Mouse (Mus musculus): ENCODE data around the gene Ilvbl. TPM values are rescaled to one million over a fixed set of nuclear protein-coding genes. Genes with fewer than 3 reads are reported as not detected.
"Not testable (repeated sequence)": the region's sequence is repeated elsewhere in the genome, so short reads cannot be mapped to it uniquely, and the experiment has no call there.

Ilvbl gene
- total RNA-seq, 2 experiments from 2014 or later = 7.9 to 14.8 TPM

DNA sequence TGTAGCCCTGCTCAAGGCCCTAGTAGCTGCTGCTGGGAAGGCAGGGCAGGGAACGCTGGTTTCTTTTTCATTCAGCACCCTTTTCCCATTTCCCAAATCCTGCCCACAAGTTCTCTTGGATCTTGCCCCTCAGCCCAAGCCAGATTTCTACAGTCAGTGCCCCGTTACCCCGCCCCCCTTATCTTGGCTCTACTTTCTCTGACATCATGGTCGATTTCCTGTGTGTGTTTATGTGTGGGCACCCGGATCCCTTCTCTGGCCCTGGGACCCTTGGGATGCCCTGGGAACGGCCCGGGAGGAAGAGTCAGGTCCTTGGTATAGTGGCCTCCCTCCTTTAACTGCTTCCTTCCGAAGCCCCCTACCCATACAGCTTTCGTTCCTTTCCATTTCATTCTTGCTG is 16.6 kb downstream of the Ilvbl start:
- DNase-seq (ENCODE audit: low spot score) = no peak

DNA sequence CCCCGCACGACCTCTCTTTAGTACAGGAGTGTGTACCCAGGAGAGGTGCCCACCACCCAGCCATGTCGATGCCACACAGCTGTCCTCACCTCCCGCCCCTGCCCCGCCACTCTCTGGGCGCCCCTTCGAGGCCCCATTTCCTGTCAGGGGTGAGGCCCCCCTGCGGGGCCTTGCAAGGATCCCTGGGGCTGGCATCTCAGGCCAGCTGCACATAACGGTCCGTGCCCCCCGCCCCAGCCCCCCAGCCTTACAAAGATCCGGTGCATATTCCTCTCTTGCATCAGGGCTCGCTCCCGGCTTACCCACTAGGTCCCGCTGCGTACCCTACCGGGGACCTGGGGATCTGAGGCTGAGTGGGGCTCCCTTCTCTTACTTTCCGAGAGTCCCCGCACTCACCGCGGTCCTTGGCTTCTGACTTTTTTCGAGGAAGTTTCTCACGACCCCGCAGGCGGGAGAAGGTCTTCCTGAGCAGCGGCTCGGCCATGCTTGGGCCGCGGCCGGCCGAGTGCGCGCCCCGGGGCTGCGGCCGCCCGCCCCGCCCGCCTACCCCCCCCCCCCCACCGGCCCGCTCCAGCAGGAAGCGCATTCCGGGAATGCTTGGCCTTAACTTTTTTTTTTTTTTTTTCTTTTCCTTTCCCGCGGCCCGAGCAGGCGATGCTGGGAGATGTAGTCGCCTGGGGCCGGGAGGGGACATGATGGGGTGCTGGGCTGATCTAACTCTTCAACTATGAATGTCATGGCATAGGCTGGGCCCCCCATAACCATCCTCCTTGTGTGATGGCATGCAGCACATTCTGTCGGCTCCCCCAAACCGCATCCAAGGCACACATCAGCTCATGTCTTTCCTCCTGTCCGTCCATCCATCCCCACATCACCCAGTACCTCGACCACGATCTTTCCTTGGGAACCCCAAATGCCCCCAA is 17.5 kb downstream of the Ilvbl start, which contains the start of gene Syde1:
Gene Syde1, minus strand, starts transcription at position 559 of the 923 bp plus-strand sequence.
- DNase-seq (ENCODE audit: low spot score) = peak; percentile 40

DNA sequence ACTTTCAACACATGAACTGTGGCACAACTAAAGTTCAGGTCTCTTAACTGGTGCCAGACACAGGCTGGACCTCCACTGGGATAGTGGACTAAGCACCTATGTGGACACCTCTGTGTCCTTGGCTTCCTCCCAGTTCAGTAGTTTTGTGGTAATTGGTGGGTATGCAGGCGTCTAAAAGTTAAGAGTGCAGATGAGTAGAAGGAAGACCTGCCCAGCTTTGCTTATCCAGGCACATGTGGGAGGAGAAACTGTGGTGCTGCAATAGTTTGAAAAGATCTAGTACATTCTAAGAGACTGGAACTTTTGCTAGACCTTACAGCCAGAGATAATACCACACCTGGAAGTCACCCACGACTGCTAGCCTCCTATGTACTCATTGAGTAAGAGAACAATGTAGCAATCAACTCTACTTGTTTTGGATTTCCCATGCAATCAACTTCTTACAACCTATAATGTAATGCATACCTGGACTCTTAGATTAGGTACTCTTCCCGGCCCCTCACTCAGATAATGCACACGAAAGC is 18.8 kb downstream of the Ilvbl start:
- DNase-seq (ENCODE audit: low spot score) = no peak

DNA sequence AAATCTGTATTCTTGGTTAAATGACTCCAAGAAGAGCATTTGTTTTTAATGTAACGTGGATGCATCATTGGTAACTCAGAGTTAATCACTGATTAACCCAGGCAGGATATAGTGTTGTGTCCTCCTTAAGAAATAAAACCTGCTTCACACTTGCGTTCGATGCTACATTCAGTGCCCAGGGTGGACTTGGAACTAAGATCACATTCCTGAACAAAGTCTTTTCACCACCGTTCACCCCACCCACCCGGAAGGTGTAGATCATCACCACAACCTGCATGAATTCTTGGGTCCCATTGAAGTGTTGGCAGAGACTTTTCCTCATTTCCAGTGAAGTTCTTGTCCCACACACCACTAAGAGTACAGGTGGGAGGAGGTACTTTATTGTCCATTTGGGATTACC is 19.6 kb downstream of the Ilvbl start:
- DNase-seq (ENCODE audit: low spot score) = no peak

DNA sequence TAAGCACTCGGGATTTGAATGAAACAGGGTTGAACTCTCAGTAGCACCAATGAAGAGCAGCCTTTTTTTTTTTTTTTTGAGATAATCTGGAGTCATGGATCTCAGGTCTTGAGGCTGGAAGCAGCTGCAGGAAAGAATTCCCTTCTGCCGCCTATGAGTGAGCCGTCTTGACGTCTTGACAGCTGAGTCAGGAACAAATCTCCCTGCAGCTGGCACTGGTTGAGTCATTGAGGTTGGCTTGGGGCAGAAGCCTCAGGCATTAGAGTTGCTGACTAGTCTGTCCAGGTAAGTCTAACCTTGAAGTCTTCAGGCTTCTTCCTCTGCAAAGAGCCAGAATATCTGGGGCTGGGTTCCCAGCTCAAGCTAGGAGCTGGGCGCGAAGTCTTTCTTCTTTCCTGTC is 20.0 kb downstream of the Ilvbl start:
- no peak for DNase-seq (ENCODE audit: low spot score)

DNA sequence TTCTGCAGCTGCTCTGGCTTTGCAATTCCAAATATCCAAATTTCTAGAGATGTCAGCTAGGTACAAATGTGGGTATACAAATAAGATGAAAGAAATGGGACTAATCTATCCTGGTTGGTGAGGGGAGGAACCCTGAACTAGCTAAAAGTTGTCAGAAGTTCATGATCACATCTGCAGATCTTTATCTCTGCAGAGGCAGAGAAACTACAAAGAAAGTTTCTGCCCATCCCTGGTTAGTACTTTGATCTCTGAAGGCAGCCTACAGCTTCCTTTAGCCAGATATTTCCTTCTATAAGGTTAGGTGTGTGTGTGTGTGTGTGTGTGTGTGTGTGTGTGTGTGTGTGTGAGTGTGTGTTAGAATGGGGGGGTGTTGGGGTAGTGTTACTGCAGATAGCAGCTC is 20.4 kb downstream of the Ilvbl start:
- no peak for DNase-seq (ENCODE audit: low spot score)

DNA sequence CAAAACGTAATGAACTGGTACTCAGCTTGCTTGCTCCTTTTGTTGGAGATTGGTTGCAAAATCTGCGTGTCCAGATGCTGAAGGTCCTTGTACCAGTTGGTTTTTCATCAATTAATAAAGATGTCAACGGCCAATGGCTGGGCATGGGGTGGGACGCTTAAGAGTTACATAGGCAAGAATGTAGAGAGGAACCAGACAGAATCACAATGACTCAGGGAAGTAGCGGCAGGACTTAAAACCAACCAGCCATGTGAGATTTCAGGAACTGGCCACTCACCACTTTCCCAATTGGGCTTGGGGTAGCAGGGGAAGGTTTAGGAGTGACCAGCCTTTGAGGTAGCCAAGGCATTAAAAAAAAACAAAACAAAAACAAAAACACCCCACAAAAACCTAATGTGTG is 25.7 kb downstream of the Ilvbl start:
- DNase-seq (ENCODE audit: low spot score) = no peak

DNA sequence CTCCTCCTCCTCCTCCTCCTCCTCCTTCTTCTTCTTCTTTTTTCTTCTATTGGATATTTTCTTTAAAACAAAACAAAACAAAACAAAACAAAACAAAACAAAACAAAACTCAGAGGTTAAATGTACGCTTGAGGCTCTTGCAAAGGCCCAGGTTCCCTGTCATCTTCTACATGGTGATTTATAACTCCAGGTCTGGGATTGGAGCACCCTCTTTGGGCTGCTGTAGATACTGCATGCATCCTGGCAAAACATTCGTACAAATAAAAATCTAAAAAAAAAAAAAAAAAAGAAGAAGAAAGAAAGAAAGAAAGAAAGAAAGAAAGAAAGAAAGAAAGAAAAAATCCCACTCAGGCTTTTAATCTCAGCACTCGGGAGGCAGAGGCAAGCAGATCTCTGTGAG is 30.9 kb downstream of the Ilvbl start:
- DNase-seq (ENCODE audit: low spot score) = no peak

DNA sequence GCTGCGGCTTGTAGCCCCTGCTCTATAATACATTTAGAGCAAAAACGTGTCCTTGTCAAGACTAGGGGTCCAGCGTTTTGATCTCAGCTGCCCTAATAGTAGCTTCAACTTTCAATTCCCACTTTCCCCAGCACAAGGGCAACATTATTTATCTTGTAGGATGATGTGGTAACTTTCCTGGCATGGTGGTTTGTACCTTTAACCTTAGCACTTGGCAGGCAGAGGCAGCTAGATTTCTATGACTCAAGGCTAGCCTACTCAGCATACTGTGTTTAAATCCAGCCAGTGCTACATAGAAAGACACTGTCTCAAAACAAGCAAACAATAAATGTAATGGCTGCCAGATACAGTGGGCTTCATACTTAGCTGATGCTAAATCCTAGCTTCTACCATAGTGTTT is 33.5 kb downstream of the Ilvbl start:
- no peak for DNase-seq (ENCODE audit: low spot score)

DNA sequence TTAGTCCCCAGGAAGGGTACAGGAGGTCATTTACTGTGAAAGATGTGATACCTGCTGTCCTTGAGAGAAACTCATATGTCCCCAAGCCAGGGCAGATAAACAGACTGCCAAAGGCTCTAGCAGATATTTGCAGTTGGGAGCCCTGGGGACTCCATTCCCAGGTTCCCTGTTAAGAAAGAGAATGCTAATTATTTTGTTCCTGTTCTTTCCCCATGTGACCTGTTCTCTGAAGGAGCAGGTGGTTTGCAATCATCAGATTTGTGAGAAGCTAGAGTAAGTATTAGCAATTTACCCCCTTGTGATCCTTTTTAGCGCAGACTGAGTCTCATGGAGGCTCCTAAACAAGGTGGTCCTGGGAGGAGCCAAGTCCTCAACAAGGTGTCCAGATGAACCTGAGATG is 43.8 kb downstream of the Ilvbl start, which contains the start of gene Olfr1357:
Gene Olfr1357, minus strand, starts transcription at position 101 of the 400 bp plus-strand sequence.
- DNase-seq (ENCODE audit: low spot score) = no peak

DNA sequence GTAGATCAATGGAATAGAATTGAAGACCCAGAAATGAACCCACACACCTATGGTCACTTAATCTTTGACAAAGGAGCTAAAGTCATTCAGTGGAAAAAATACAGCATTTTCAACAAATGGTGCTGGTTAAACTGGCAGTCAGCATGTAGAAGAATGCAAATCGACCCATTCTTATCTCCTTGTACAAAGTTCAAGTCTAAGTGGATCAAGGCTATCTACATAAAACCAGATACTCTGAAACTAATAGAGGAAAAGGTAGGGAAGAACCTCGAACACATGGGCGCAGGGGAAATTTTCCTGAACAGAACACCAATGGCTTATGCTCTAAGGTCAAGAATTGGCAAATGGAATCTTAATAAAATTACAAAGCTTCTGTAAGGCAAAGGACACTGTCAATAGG is 49.0 kb downstream of the Ilvbl start:
- DNase-seq (ENCODE audit: low spot score) = not testable (repeated sequence)

DNA sequence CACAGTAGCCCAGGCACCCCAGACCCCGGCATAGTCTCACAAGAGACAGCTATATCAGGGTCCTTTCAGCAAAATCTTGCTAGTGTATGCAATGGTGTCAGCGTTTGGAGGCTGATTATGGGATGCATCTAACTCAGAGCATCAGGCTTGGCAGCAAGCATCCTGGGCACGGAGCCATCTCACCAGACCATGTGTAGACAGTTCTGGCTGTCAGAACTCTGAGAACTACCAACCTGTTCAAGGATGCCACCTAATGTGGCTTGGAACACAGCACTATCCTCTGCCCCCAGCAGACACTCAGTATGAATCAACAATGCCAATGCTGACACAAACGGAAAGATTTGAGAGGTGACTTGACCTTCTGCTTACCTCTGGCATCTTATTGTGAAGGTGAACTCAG is 56.0 kb downstream of the Ilvbl start:
- DNase-seq (ENCODE audit: low spot score) = no peak

DNA sequence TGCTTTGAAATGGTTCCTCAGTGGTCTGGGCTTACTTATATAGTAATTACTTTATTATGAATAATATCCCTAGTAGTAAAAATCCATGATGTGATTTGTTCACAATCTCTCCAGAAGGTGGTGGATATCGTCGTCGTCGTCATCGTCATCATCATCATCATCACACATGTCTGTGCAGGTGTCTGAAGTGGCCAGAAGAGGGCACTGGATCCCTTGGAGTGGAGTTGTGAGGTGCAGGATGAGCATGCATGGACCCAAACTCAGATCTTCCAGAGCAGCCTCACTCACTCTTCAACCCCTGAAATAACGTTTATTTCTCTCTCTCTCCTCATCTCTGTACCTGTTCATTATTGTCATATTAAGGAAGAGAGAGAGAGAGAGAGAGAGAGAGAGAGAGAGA is 58.2 kb downstream of the Ilvbl start:
- no peak for DNase-seq (ENCODE audit: low spot score)

Small RNAs within 50 kb of the gene (microRNA-seq; reads per million reads assigned to microRNA genes)
- gene Gm27541 = not detected

Other genes with a start within 250 kb of the Ilvbl start
- 100 to 1,000 TPM; 115 to 118 TPM for gene Agpat3, start 221.9 kb upstream of the Ilvbl start, total RNA-seq (2021)
- 10 to 100 TPM; 60.3 to 70.5 TPM for gene Rrp1, start 161.3 kb upstream of the Ilvbl start, total RNA-seq (2021)
- gene Cstb, start 148.7 kb upstream of the Ilvbl start, total RNA-seq (2021) = 10 to 100 TPM; 10.1 to 17.7 TPM
- 1 to 10 TPM; 6.2 to 7.1 TPM for gene Pdxk, start 109.4 kb upstream of the Ilvbl start, total RNA-seq (2021)
- not detected for gene Olfr1358, start 56.9 kb upstream of the Ilvbl start, total RNA-seq (2021)
- 1 to 10 TPM; 3.3 to 4.0 TPM for gene Syde1, start 17.6 kb downstream of the Ilvbl start, total RNA-seq (2021)
- gene Olfr1357, start 43.7 kb downstream of the Ilvbl start, total RNA-seq (2021) = not detected
- gene Casp14, start 143.9 kb downstream of the Ilvbl start, total RNA-seq (2021) = not detected
- gene Ccdc105, start 178.7 kb downstream of the Ilvbl start, total RNA-seq (2021) = not detected
- not detected for gene Slc1a6, start 206.2 kb downstream of the Ilvbl start, total RNA-seq (2021)

Measured in gastrocnemius, adult 18-20 months (tissue).